Mouse (Mus musculus) liver, adult 2 months (tissue): ENCODE measurements around the gene Npy1r. TPM values are rescaled to one million over a fixed set of nuclear protein-coding genes. Genes with fewer than 3 reads are reported as not detected.
A peak's percentile ranks its signal among the peaks of the same experiment; 100 is the strongest.

Experiments used
- DNase-seq: peaks from one replicate; pipeline ENCODE4 v3.0.0-alpha.2; 2011; ENCODE audit warnings: low read depth, low spot score; ENCODE audit errors: extremely low read depth
- H3K27ac ChIP-seq: fragments of 200-500 bp; replicated peaks from 2 replicates; pipeline ENCODE4 v1.5.1; 2012; ENCODE audit warnings: low read depth, mild to moderate bottlenecking, control low read depth, inconsistent platforms, low read length; ENCODE audit not compliant: insufficient read depth
- H3K27me3 ChIP-seq: fragments of 200-500 bp; 2 replicates; pipeline ENCODE4 v1.6.1; 2012; ENCODE audit warnings: mild to moderate bottlenecking, moderate library complexity, low read length, inconsistent platforms; ENCODE audit not compliant: control insufficient read depth, insufficient read depth
- H3K36me3 ChIP-seq: fragments of 200-500 bp; 2 replicates; pipeline ENCODE4 v1.6.1; 2012; ENCODE audit warnings: low read length, inconsistent platforms; ENCODE audit not compliant: control insufficient read depth, insufficient read depth
- H3K4me1 ChIP-seq: fragments of 200-500 bp; 2 replicates; pipeline ENCODE4 v1.6.1; 2011; ENCODE audit warnings: low read length; ENCODE audit not compliant: control insufficient read depth, insufficient read depth
- H3K4me3 ChIP-seq: fragments of 200-500 bp; 2 replicates; pipeline ENCODE4 v1.5.1; 2011; ENCODE audit warnings: low read depth, mild to moderate bottlenecking, control low read depth, low read length, moderate library complexity; ENCODE audit not compliant: insufficient read depth
- H3K79me2 ChIP-seq: fragments of 200-500 bp; 2 replicates; pipeline ENCODE4 v1.6.1; 2012; ENCODE audit warnings: inconsistent platforms, mild to moderate bottlenecking, low read length, moderate library complexity; ENCODE audit not compliant: control insufficient read depth, insufficient read depth
- H3K9ac ChIP-seq: fragments of 200-500 bp; 2 replicates; pipeline ENCODE4 v1.6.1; 2012; ENCODE audit warnings: low read depth, mild to moderate bottlenecking, control low read depth, inconsistent platforms, low read length
- CTCF ChIP-seq: fragments of 200-500 bp; IDR thresholded peaks from 2 replicates; pipeline ENCODE4 v1.5.1; 2011; ENCODE audit warnings: low read depth, low read length, control low read depth
- POLR2A ChIP-seq: fragments of 200-500 bp; IDR thresholded peaks from 2 replicates; pipeline ENCODE4 v1.6.1; 2011; ENCODE audit warnings: low read length, control low read depth; ENCODE audit not compliant: insufficient read depth; ENCODE audit errors: extremely low read depth
- WGBS: fragments of 180-500 bp; shearing (Covaris S2); methylation state at CpG from one replicate; pipeline ENCODE4 v1.1.7; 2018; 5-methylcytosine and 5-hydroxymethylcytosine counted together
- polyA plus RNA-seq: library from polyadenylated mRNA; depleted of rRNA; stranded (reverse); fragments of >200 nt; gene quantifications from 2 replicates; pipeline ENCODE4 v1.2.3, GENCODE M21; 2012; rRNA removed
- total RNA-seq: library from RNA; depleted of rRNA; stranded (reverse); fragments of >200 nt; gene quantifications from 2 replicates; pipeline ENCODE4 v1.2.3, GENCODE M21; 2014; rRNA removed

The Npy1r gene
- total RNA-seq (0.09 and 0.13 TPM in 2 replicates), polyA plus RNA-seq (0.02 TPM in 1 of 2 replicates, not detected in the other)

- WGBS: 5% methylated on average over 30 of the region's 30 CpGs
- H3K4me3 ChIP-seq: no peak within 1 kb of the TSS
- H3K27me3 ChIP-seq: peaks cover 6% of the 10 kb centered on the region; the same call in 1 of the 2 replicates
- peaks cover 2% of the 10 kb centered on the region; the same call in 1 of the 2 replicates for H3K4me1 ChIP-seq
- no peaks in the 10 kb centered on the region for H3K36me3 ChIP-seq
- TF ChIP-seq CTCF (no peak), POLR2A (no peak)
- no peak within 1 kb of the TSS for H3K27ac ChIP-seq
- no peaks in the 10 kb centered on the region for H3K79me2 ChIP-seq
- no peak within 1 kb of the TSS for H3K9ac ChIP-seq
- DNase-seq: peak; percentile 22
Observed at GRCm38 (mm10) chr8:66696970-66697843, at the start of gene Npy1r. Gene Npy1r (plus strand): TSS chr8:66697192.

DNA sequence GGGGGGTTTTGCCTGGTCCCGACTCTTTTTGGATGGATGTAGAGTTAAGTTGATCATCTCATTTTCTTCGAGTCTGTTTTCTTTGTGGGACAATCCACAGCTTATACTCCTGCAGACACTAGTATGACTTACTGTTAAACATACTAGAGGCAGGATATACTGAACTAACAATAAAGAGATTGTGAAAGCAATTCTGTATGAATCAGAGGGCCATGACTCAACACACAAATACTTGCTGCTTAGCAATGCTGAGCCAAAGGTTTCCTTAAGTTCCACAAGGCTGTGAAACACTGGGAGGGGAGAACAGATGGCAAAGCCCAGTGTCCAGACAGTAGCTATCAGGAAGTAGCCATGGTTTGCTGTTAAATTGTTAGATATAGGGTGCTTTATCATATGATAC lies 15.7 kb upstream of the Npy1r start:
- Histone ChIP-seq H3K27me3 (peaks cover 2% of the 10 kb centered on the region; the same call in 1 of the 2 replicates), H3K9ac (no peak overlapping the region), H3K4me1 (no peaks in the 10 kb centered on the region), H3K79me2 (no peaks in the 10 kb centered on the region), H3K4me3 (no peak overlapping the region), H3K36me3 (no peaks in the 10 kb centered on the region), H3K27ac (no peak overlapping the region)
- no peak for TF ChIP-seq CTCF
- 78% methylated on average over 2 of the region's 2 CpGs for WGBS
- no peak for DNase-seq

DNA sequence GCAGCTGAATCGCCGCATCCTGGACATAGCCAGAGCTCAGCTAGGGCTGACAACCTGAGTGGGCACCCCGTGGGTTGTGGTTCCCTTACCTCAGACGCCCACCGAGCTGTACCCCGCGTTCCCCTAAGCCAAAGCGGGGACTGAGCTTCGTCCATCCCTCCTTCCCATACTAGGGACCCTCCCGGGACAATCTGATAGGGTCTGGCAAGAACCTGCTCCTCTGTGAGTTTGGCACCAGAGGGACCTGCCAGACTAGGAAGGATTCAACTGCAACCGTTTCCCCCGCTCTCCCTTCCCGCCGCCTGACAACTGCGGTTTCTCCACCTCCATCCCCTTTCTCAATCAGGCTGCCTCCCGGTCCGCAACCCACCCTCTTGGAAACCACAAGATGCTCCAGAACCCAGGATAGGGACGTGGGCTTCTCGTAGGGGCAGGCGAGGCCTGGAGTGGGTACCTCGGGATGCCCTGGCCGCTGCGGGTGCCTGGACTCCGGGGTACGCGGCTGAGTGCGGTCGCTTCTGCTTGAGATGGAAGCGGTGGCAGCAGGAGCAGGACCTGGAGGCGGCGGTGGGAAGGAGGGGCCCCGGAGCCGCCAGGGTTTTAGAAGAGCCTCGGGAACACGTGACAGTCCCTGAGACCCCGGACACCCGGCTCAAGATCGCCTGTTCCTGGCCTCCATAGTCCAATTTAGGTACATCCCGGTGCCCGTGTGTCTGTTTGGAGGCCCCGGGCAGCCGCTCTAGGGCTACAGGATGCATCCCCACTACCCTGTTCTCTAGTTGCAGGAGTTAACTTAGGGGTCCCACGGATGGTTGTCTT lies 9.3 kb upstream of the Npy1r start, which contains the start of gene Npy5r:
TSS of gene Npy5r (minus strand) at position 618 of the 819 bp plus-strand sequence.
- no peak for DNase-seq
- no peak within 1 kb of the TSS for H3K4me3 ChIP-seq
- no peaks in the 10 kb centered on the region for H3K79me2 ChIP-seq
- peaks cover 5% of the 10 kb centered on the region; the same call in 1 of the 2 replicates for H3K27me3 ChIP-seq
- 3% methylated on average over 43 of the region's 43 CpGs for WGBS
- no peak within 1 kb of the TSS for H3K9ac ChIP-seq
- H3K4me1 ChIP-seq: peaks cover 2% of the 10 kb centered on the region; the same call in 1 of the 2 replicates
- TF ChIP-seq CTCF (no peak), POLR2A (no peak)
- H3K36me3 ChIP-seq: no peaks in the 10 kb centered on the region
- no peak within 1 kb of the TSS for H3K27ac ChIP-seq

- 54% methylated on average over 6 of the region's 6 CpGs for WGBS
- no peak overlapping the region for H3K4me3 ChIP-seq
- H3K4me1 ChIP-seq: peaks cover 2% of the 10 kb centered on the region; the same call in 1 of the 2 replicates
- no peak overlapping the region for H3K27ac ChIP-seq
- no peak overlapping the region for H3K9ac ChIP-seq
- peaks cover 5% of the 10 kb centered on the region; the same call in 1 of the 2 replicates for H3K27me3 ChIP-seq
- no peaks in the 10 kb centered on the region for H3K36me3 ChIP-seq
- no peak for DNase-seq
- no peaks in the 10 kb centered on the region for H3K79me2 ChIP-seq
- no peak for TF ChIP-seq POLR2A
- no peak for TF ChIP-seq CTCF
Observed at GRCm38 (mm10) chr8:66688395-66688794, 8.6 kb upstream of the Npy1r start.

DNA sequence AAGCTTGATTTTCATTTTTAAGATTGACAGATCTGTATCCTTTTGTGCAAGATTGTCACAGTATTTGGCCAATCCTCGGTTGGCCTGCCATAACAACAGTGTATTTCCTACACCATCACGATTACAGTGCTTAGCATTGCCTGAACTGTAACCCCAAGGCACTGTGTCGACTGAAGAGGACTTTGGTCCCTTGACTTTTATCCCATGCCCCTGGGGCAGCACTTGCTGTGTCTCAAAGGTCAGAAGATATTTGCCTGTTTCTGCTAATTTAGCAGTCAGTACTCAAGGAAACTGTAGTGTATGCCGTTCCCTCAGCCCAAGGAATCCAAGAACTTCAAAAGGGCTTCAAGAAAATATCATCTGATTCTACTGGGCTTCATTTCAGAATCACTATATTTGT lies 8.2 kb upstream of the Npy1r start:
- H3K36me3 ChIP-seq: no peaks in the 10 kb centered on the region
- no peak overlapping the region for H3K4me3 ChIP-seq
- peaks cover 5% of the 10 kb centered on the region; the same call in 1 of the 2 replicates for H3K27me3 ChIP-seq
- 27% methylated on average over 4 of the region's 4 CpGs for WGBS
- H3K27ac ChIP-seq: no peak overlapping the region
- H3K79me2 ChIP-seq: no peaks in the 10 kb centered on the region
- H3K4me1 ChIP-seq: peaks cover 2% of the 10 kb centered on the region; the same call in 1 of the 2 replicates
- DNase-seq: peak; percentile 53
- no peak overlapping the region for H3K9ac ChIP-seq
- TF ChIP-seq POLR2A: no peak
- TF ChIP-seq CTCF: no peak
